Mouse (Mus musculus) gastrocnemius, adult 18-20 months (tissue): Measurements from ENCODE around the gene Btbd35f24. TPM values are rescaled to one million over a fixed set of nuclear protein-coding genes. Genes with fewer than 3 reads are reported as not detected.
"Not testable (repeated sequence)": the region's sequence is repeated elsewhere in the genome, so short reads cannot be mapped to it uniquely, and the experiment has no call there.

Source experiments
- DNase-seq: peaks from one replicate; pipeline ENCODE4 v3.0.0; 2021; ENCODE audit warnings: low spot score
- long read RNA-seq, 2 experiments: library from polyadenylated mRNA; stranded (forward); transcript quantifications; one replicate each; pipeline ENCODE4 v2.0.0; 2021
- total RNA-seq, 2 experiments: library from RNA; stranded (reverse); gene quantifications; 2 replicates each; pipeline ENCODE4 v1.2.3; 2021

The Btbd35f24 gene
- not detected for total RNA-seq
- long read RNA-seq, experiment 1, result 0 reads
- long read RNA-seq, experiment 2, result 0 reads

- DNase-seq, result not testable (repeated sequence)
Measured at GRCm38 (mm10) chrX:3195727-3196126, at the start of gene Btbd35f24. Gene Btbd35f24, minus strand, starts transcription at chrX:3195827.

Other genes starting within 250 kb of the Btbd35f24 start
- gene Btbd35f23, start 119.0 kb downstream of the Btbd35f24 start, total RNA-seq, result not detected
- not detected for gene Btbd35f11, start 247.9 kb upstream of the Btbd35f24 start, total RNA-seq